Mouse (Mus musculus): ENCODE data around the gene Srsy. TPM values are rescaled to one million over a fixed set of nuclear protein-coding genes. Genes with fewer than 3 reads are reported as not detected.
"Not testable (repeated sequence)": the region's sequence is repeated elsewhere in the genome, so short reads cannot be mapped to it uniquely, and the experiment has no call there.

The Srsy gene
- polyA plus RNA-seq (2012; rRNA removed) = not detected in 2 replicates

GRCm38 (mm10) chrY:17937230-17937629, at the start of gene Srsy:
Gene Srsy (minus strand): TSS chrY:17937330.
- no CpG with 5 or more reads among the region's 1 CpGs for WGBS
- not testable (repeated sequence) for DNase-seq (ENCODE audit: low read depth, low spot score)

Other genes starting within 250 kb of the Srsy start
- gene Gm21904, start 91.1 kb downstream of the Srsy start, polyA plus RNA-seq (2012; rRNA removed) = not detected in 2 replicates
- gene Gm20772, start 62.6 kb downstream of the Srsy start, polyA plus RNA-seq (2012; rRNA removed) = not detected in 2 replicates
- gene Gm20831, start 62.6 kb downstream of the Srsy start, polyA plus RNA-seq (2012; rRNA removed) = not detected in 2 replicates
- not detected in 2 replicates for gene Gm21764, start 124.5 kb upstream of the Srsy start, polyA plus RNA-seq (2012; rRNA removed)
- gene Ssty1, start 151.8 kb upstream of the Srsy start, polyA plus RNA-seq (2012; rRNA removed) = not detected in 2 replicates

All from large intestine, adult 2 months (tissue).